Mouse (Mus musculus): ENCODE data around the gene Ncaph2.

Gene Ncaph2

GRCm38 (mm10) chr15:89355241-89356187 lies at the start of gene Ncaph2, which contains the start of gene Lmf2:
Gene Ncaph2, plus strand, starts transcription at chr15:89355719.
Gene Lmf2, minus strand, starts transcription at chr15:89355659.
- DNase-seq (ENCODE audit: low read depth in 2 of 2, low spot score in 2 of 2) = peak; percentile 93 to 96

- DNase-seq (ENCODE audit: low read depth in 2 of 2, low spot score in 2 of 2) = no peak
These were observed 49.6 kb upstream of the Ncaph2 start for GRCm38 (mm10) chr15:89305966-89306365.

GRCm38 (mm10) chr15:89307461-89307860 lies 48.1 kb upstream of the Ncaph2 start:
- no peak for DNase-seq (ENCODE audit: low read depth in 2 of 2, low spot score in 2 of 2)

- DNase-seq (ENCODE audit: low read depth in 2 of 2, low spot score in 2 of 2) = no peak
These were observed 46.9 kb upstream of the Ncaph2 start for GRCm38 (mm10) chr15:89308406-89309139.

- peak; percentile 69 to 79 for DNase-seq (ENCODE audit: low read depth in 2 of 2, low spot score in 2 of 2)
These were observed 45.5 kb upstream of the Ncaph2 start for GRCm38 (mm10) chr15:89309962-89310498.

GRCm38 (mm10) chr15:89313359-89313758 lies 42.2 kb upstream of the Ncaph2 start:
- DNase-seq (ENCODE audit: low read depth in 2 of 2, low spot score in 2 of 2) = no peak

DNA sequence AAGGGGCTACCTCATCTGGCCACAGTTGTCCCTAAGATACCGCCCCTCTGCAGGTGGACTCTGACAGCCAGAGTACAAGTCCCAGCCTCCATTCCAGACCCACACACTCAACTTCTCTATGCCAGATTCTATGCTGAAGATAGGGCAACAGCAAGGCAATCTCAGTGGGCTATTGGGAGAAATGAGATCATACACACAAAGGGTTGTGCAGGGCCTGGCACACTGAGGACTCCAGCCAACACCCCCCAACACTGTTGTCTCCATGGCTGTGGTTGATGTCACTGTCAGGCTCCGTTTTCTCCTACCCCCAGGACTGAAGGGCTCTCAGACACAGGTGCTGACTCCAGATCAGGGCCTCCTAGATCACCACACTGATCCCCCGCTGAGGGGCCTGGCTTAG lies 41.4 kb upstream of the Ncaph2 start:
- DNase-seq (ENCODE audit: low read depth in 2 of 2, low spot score in 2 of 2) = no peak

GRCm38 (mm10) chr15:89314511-89315189 lies 40.9 kb upstream of the Ncaph2 start:
- no peak for DNase-seq (ENCODE audit: low read depth in 2 of 2, low spot score in 2 of 2)

DNA sequence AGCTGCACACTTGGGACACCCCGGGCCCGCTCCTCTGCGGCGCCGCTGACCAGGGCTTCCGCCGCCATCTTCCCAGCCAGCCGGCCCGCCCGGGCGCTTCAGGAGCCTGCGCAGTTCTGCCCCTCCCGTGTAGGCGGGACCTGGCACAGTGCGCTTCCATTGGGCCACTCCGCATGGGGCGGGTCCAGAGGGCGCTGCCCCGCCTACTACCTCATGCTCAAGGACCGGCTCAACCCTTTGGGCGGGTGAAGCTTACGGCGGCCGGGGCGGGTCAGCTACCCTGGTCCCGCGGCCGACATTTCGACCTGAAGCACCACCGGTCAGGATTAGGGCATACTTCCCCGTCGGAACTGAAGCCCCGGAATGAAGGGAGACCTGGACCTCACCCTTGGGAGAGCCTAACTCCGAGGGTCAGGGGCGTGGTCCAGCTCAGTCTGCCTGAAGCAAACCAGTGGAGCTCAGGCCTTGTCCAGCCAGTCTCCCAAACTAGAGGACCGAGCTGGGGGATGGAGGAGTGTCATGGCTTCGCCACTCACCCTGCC lies 40.3 kb upstream of the Ncaph2 start, which contains the start of gene Sbf1:
TSS of gene Sbf1 (minus strand) at position 122 of the 542 bp plus-strand sequence.
- peak; percentile 91 to 94 for DNase-seq (ENCODE audit: low read depth in 2 of 2, low spot score in 2 of 2)

DNA sequence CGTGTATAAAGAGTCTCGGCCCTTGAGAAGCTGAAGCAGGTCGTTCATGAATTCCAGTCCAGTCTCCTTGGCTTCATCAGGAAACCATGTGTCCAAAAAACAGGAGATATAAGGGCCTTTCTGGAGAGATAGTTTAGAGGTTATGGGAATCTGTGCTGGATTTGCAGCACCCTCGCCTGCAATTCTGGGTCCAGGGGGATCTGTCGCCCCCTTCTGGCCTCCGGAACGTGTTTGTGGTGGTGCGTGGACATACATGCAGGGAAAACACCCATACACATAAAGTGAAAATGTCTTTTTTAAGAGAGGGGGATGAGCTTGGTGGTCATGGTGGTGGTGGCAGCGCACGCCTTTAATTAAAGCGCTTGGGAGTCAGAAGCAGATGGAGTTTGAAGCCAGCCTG lies 39.4 kb upstream of the Ncaph2 start:
- DNase-seq (ENCODE audit: low read depth in 2 of 2, low spot score in 2 of 2) = peak in 1 of 2 experiments; percentile 28

GRCm38 (mm10) chr15:89321264-89321663 lies 34.3 kb upstream of the Ncaph2 start:
- no peak for DNase-seq (ENCODE audit: low read depth in 2 of 2, low spot score in 2 of 2)

DNA sequence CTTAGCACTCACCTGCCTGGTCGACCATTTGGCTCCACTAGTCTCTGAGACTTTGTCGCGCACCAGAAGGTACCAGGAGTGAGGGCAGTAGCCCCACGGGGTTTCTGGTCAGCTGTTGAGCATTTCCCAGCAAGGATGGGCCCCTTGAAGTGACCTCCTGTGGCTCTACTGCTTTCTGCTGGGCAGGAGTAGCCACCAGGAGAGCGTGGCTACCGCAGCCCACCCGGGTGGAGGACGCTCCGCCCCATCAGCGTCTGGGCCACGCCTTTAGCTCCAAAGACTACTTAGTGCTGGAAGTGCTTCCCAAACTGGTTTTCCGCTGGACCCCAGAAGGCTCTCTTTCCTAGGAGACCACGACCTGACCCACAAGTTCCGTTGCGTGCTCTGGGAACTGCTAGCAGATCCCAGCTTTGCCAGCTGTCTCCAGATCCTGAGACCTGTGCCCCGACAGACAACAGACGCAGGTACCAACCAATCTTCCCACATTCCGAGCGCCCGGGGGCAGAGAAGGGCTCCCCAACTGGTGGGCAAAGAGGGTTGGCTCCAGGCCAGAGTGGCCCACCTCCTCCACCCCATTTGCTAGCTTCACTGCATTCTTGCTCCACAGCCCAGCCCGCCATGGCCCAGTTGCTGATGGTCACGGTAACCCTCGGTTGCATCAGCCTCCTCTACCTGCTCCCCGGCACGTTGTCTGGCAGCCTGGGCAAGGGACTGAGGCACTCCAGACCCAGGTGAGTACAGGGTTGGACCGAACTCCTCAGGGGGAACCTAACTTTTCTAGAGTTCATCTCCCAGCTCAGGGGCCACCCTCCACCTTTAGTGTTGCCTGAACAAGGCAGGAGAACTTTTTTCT lies 32.6 kb upstream of the Ncaph2 start, which contains the start of gene Adm2:
TSS of gene Adm2 (plus strand) at position 51 of the 853 bp plus-strand sequence.
- DNase-seq (ENCODE audit: low read depth in 2 of 2, low spot score in 2 of 2) = no peak

DNA sequence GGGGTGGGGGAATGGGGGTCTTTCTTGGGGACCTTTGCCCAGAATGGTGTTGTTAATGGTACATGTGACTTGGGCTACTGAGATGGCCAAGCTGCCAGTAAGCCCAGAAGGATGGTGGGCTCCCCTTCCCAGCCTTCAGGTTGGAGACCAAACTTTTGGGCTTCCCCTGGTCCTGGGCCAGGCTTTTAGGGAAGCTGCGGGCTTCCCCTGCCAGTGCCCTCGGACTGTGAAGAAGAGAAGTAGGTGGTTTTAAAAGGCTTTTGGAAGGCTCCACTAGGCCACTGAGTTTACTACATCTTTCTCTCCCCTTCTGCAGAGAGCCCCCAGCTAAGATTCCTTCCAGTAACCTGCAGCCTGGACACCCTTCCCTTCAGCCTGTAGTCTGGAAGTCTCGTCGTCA lies 31.9 kb upstream of the Ncaph2 start:
- no peak for DNase-seq (ENCODE audit: low read depth in 2 of 2, low spot score in 2 of 2)

- DNase-seq (ENCODE audit: low read depth in 2 of 2, low spot score in 2 of 2) = no peak
These were observed 29.1 kb upstream of the Ncaph2 start for GRCm38 (mm10) chr15:89326441-89326840.

DNA sequence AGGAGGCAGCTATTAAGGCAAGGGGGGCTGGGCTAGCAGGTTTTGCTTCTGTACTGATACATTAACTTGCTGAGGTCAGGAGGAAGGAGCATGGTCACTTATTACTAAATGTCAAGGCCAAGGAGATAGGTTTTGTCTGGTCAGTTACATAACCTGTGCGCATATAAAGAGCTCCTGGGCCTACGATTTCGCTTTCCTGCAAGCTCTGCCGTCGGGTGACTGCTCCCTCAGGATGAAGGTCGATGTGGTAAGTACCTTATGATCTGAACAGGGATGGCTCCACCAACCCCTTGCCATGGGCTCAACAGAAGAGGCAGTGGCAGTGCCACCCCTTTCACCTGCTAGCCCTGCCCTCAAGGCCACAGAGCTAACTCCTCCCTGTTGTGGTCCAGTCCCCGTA lies 21.2 kb upstream of the Ncaph2 start, which contains the start of gene Miox:
TSS of gene Miox (plus strand) at position 128 of the 400 bp plus-strand sequence.
- no peak for DNase-seq (ENCODE audit: low read depth in 2 of 2, low spot score in 2 of 2)

DNA sequence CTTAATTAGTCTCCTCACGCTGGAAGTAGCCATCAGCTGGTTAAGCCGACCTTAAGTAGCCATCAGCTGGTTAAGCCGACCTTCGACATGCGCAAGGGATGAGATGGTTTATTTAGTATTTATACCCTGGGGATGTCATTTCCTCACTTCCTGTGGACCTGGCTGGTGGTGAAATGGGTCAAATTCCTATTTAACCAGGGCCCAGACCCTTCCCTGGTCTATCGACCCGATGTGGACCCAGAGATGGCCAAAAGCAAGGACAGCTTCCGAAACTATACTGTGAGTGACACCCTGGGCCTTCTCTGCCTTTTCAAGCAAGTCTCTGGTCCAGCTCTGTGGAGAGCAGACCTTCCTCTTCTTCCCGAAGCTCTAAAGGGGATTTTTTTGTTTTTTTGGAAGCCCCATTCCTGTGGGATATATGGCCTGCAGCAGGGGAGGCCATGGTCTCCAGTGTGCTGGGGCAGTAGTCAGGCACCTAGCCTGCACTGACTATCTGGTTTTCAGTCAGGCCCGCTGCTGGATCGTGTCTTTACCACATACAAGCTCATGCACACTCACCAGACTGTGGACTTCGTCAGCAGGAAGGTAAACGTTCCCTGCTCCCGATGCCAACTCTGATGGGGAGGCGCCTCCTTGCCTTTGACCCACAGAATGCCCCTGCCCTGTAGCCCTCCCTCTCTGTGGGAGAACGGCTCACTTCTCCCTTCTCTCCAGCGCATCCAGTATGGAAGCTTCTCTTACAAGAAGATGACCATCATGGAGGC lies 20.6 kb upstream of the Ncaph2 start:
- no peak for DNase-seq (ENCODE audit: low read depth in 2 of 2, low spot score in 2 of 2)

DNA sequence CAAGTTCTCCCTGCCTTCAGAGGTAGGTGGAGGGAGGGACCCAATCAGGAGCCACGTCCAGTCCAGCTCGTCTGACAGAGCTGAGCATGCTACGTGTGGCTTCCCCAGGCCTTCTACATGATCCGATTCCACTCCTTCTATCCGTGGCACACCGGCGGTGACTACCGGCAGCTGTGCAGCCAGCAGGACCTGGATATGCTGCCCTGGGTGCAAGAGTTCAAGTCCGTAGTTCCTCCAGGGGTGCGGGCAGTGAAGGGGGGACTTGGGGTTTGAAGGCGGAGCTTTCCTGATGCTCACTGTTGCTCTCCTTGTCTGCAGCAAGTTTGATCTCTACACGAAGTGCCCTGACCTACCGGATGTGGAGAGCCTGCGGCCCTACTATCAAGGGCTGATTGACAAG lies 19.1 kb upstream of the Ncaph2 start:
- DNase-seq (ENCODE audit: low read depth in 2 of 2, low spot score in 2 of 2) = no peak

DNA sequence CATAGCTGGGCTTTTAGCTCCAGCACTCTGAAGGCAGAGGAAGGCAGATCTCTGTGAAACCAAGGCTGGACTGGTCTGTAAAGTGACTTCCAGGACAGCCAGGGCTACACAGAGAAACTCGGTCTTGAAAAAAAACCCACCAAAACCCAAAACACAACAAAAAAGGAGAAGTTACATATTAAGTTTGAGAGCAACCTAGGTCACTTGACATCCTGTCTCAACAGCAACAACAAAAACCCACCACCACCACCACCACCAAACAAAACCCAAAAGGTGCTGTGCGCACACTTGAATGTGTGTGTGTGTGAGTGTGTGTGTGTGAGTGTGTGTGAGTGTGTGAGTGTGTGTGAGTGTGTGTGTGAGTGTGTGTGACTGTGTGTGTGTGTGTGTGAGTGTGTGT lies 15.8 kb upstream of the Ncaph2 start:
- no peak for DNase-seq (ENCODE audit: low read depth in 2 of 2, low spot score in 2 of 2)

- no peak for DNase-seq (ENCODE audit: low read depth in 2 of 2, low spot score in 2 of 2)
These were observed 15.4 kb upstream of the Ncaph2 start for GRCm38 (mm10) chr15:89340136-89340535.
